Mouse (Mus musculus) spleen, postnatal 14 days (tissue): ENCODE measurements around the gene Rdh8.

Experiments
- DNase-seq, 2 experiments: peaks; one replicate each; pipeline ENCODE4 v3.0.0; 2021 to 2022; ENCODE audit warnings: low spot score in 2 of 2

The Rdh8 gene

GRCm38 (mm10) chr9:20837184-20837947, 19.1 kb downstream of the Rdh8 start:
- no peak for DNase-seq

DNA sequence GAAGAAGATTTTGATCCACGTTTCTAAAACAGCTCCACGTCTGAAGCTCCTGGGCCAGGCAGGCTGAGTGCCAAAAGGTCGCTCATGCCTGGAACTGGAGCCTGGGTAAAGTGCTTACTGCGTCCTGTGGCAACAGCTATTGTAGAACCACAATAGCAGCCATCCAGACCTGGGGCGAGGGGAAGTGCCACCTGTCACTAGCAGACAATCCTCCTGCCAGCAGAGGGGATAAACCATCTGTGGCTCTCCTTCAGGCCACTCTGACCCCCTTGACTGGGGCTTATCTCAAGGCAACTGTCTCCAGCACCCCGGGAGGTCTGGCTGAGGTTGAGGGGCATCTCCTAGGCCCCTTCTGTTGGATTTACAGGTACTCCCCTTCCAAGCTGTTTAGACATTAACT, 20.6 kb downstream of the Rdh8 start:
- DNase-seq = no peak

GRCm38 (mm10) chr9:20842211-20842610, 23.9 kb downstream of the Rdh8 start:
- DNase-seq = no peak

- no peak for DNase-seq
Measured at GRCm38 (mm10) chr9:20842670-20843069, 24.4 kb downstream of the Rdh8 start.

DNA sequence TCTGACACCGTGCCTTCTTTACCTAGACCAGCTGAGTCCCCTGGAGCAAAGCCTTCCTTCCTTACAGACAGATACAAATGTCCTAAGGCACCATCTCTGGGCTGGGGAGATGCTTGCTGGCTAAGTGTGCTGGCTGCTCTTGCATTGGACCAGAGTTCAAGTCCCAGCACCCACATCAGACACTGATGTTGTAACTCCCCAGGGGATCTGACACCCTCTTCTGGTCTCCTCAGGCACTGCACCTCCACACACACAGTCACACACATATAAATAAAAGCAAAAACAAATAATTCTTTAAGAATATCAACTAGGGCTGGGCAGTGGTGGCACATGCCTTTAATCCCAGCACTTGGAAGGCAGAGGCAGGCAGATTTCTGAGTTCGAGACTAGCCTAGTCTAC, 31.9 kb downstream of the Rdh8 start:
- DNase-seq = no peak

- peak; percentile 23 to 51 for DNase-seq
Measured at GRCm38 (mm10) chr9:20857131-20857530, 38.8 kb downstream of the Rdh8 start.

GRCm38 (mm10) chr9:20859926-20860325, 41.6 kb downstream of the Rdh8 start:
- no peak for DNase-seq

DNA sequence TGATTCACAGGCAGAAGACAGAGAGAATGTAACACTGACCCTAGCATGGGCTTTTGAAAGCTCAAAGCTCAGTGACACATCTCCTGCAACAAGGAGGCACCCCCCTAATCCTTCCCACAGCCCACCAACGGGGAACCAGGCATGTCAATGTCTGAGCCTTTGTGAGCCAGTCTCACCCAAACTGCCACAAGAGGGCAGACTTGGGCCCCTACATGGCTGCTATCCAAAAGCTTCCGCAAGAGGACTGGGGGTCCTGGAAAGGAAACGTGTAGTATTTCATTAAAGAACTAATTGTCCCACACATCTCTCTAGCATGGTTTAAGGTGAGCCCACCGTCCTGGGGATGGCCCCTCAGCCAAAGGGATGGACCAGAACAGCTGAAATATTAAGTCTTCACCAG, 43.5 kb downstream of the Rdh8 start:
- peak in 1 of 2 experiments; percentile 31 for DNase-seq

DNA sequence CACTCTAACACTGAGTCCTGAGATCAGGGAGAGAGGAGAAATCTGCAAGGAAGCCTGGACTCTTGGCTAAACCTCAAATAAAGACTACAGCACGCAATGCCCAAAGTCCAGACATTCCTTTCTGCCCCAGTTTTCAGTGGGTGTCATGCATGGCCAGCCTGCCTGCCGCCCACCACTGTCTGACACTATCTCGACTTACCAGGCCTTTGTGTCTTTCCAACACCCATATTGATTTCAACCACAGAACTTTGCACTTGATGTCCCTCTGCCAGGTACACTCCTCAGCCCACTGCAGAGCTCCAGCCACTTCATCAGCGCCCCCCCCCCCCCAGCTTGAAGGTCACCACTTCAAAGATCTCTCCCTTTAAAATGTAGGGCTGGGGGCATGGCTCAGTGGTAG, 43.9 kb downstream of the Rdh8 start:
- no peak for DNase-seq

DNA sequence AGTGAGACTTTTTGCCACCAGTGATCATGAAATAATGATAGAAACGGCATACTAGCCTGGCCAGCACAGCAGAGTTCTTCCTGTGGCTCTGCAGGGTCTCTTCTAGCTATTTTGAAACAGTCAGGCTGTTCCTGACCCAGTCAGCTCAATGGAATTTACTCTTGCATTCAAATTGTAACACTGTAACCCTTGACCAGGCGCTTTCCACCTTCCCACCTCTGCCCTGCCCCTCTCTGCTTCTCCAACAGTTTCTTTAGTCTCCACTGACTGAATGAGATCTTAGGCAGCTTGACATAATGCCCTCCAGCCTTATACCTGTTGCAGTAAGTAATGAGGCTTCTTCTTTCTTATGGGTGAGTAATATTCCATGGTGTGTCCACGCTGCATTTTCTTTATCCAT, 48.6 kb downstream of the Rdh8 start:
- DNase-seq = no peak

DNA sequence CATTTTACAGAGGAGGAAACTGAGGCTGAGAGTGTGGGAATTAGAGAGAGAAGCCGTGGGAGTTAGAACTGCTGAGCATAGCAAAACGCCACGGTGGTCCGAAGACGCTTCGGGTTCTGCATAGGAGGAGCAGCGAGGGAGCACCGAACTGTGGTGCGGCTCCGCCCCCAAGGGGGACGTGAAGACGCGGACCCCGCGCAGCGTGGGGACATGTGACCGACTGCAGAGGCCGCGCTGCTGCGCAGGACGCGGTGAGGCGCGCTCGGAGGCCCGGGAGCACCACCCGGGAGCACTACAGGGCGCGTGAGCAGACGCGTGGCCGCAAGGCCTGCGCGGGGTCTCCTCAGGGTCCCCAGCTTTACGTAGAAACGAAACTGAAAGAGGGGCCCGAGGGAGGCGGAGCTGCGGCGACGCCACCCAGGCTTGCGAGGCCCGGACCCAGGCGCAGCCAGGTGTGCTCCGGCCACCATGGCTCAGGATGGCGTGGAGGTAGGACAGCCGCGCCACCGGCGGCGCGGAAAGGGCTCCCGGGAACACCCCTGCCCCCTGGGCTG, 50.2 kb downstream of the Rdh8 start, which contains the start of gene A230050P20Rik:
Gene A230050P20Rik (plus strand): TSS at position 195 of the 554 bp plus-strand sequence.
- no peak for DNase-seq

GRCm38 (mm10) chr9:20869246-20869645, 50.9 kb downstream of the Rdh8 start:
- DNase-seq = no peak

GRCm38 (mm10) chr9:20870211-20871173, 52.2 kb downstream of the Rdh8 start:
- DNase-seq = no peak

GRCm38 (mm10) chr9:20872991-20873390, 54.7 kb downstream of the Rdh8 start:
- no peak for DNase-seq

DNA sequence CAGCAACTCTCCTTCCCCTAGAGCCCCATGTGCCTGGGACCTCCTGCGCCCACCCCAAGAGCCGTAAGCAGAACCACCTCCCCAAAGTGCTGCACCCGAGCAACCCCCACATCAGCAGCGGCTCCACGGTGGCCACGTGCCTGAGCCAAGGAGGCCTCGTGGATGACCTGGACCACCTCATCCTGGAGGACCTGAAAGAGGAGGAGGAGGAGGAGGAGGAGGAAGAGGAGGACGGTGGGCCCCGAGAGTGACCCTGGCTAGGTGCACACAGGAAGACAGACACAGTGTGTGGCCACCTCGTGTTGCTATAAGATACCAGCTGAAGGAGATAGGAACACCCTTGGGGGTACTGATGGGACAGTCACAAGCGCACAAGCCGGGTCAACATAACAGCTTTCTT, 55.2 kb downstream of the Rdh8 start:
- DNase-seq = no peak

DNA sequence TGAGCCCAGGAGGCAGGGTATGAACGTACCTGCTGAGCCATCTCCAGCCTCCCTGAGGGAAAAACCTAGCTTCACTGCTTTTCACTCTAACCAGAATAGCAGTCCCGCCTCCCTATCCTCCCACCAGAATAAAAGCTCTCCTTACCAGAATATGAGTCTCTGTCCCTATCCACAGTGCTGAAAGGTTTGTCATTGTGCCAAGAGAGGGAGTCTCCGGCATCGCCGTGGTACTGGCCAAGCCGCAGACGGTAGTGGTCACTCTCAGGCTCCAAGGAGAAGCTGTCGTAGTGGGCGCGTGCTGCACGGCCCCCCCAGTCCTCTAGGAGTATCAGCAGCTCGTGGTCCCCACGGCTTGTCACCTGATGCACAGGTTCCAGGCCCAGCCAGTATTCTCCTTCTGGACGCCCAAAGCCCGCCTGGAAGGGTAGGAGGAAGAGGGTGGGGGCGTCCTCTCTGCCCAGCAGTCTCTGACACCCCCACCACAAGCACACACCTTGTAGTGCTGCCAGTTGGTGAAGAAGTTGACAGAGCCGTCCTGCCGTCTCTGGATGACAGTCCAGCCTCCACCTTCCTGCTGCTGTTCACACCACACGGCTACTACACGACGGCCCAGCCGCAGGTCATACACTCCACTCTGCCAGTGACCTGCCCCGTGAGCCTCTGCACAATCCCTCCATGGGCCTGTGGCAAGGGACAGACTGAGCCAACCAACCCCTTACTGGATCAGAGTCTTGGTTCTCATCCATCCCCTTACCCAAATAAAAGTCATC, 56.9 kb downstream of the Rdh8 start:
- no peak for DNase-seq
